Mouse (Mus musculus) lung, postnatal 0 days (tissue): ENCODE data around the gene Ugdh.

Source experiments
- CTCF ChIP-seq: IDR thresholded peaks from 2 replicates; pipeline ENCODE4 v1.5.1; 2016; ENCODE audit warnings: antibody characterized with exemption, mild to moderate bottlenecking
- EP300 ChIP-seq: IDR thresholded peaks from 2 replicates; pipeline ENCODE4 v1.6.1; 2016; ENCODE audit warnings: antibody characterized with exemption, mild to moderate bottlenecking, control low read depth

- no peak for TF ChIP-seq CTCF
- TF ChIP-seq EP300 = no peak
Measured at GRCm38 (mm10) chr5:65480511-65480910, 44.8 kb upstream of the Ugdh start.
